Mouse (Mus musculus): ENCODE data around the gene Kcp.

Kcp gene

DNA sequence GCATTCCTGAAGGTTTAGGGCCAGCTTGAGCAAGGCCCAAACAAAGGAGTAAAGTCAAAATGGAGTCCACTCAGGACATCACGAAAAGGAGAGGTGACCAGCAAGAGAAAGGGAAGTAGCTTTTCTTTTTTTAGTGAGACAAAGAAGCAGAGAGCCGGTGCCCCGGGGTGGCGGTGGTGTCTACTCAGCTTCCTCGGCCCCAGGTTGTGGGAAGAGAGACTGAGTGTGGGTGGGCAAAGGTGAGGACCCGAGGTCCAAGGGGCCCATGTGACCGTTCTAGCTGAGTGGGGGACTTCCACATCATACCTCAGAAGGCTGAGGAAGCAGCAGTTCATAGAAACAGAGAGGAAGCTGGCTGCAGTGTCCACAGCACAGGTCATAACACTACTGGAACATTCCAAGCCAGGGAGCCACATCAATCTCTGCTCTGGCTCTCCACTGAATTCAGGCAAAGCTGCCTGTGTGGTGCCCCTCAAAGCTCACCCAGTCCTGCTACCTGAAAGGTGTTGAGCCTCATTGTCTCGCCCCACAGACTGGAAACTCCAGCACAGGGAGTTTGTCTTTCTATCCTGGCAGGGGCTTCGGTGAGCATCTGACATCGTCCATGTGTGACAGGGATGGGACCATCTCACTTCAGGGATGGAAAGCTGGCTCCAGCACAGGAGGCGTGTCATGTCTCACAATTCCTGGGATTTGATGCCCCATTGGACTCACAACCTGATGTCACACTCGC lies 15.7 kb upstream of the Kcp start:
- in situ Hi-C loops (cut with MboI, MseI) = no loop called here

DNA sequence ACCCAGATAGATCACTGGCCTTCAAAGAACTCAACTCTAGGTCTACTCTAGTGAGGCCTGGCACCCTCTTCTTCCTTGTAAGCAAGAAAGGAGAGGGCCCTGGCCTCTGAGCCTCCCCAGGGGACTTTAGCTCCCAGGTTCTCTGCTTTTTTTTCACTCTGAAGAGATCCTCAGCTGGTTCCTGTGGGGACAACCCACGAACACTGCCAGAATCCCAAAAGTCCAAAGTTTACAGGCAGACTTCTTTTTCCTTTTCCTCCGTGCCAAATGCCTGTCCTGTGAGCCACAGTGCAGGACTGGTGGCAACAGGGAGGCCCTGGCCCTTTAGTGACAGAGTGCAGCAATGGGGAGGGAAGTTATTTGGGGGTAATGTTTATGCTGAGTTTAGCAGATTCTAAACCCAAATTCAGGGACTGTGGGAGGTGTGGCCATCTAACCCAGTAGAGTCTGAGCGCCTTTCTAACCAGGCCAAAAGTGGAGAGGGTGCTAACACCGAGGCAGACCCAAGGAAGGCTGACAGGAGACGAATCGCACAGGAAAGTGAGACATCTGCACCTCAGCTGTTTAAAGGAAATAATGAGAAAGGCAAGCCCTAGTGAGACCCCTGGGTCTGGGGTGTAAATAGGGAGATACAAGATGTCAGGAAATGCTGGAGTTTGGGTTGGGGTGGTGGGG lies 15.0 kb upstream of the Kcp start:
- in situ Hi-C loops (cut with MboI, MseI) = no loop called here

DNA sequence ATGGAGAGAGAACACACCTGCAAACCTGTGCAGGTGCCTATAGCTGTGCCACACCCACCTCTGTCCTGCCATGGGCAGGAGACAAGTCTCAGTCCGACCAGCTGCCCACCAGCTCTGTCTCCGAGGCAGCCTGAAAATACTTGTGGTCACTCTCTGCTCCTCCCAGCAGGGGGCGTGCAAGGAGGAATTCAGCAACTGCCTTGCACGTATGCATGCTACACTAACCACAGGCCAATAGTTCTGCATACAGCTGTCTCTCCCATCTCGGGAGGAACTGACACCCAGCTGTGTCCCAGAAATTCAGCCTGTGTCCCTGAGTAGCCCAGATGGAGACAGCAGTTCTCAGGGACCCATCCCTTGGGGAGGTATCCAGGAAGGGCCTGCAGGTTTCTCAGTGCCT lies 9.4 kb upstream of the Kcp start:
- in situ Hi-C loops (cut with MboI, MseI) = no loop called here

DNA sequence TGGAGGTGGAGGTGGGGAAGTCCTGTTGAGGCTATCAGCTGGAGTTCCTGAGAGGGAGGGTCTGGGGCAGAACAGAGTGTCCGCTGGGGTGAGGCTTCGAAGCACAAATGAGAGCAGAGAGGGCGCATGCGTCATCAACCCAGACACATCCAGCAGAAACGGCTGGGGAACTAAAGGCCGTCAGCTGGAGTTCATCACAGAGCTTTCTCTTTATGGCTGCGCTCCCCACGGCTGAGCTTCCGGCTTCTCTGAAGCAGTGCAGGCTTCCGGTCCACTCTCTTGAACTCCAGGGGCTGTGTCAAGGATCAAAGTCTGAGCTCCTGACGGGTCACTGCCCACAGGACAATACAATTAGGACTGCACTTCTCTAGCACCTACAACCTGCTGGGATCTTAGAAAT lies 5.5 kb upstream of the Kcp start:
- in situ Hi-C loops (cut with MboI, MseI) = no loop called here

DNA sequence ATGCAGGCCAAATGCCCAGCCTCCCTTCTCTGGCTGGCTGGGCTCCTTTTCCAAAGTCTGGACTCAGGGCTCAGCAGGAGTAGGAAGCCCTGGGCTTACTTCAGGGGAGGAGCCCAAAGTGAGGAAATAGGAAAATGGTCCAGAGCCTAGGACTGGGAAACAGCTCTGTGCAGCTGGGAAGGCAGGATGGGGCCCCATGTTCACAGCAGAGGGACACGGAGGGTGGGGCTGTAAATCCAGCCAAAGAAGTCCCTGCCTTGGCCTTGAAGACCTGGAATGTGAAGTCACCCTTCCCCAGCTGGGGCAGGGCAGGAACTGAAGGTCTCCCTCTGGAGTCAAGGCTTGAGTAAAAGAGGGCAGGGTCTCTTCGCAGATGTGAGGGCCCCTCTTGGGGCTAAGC lies 1.3 kb upstream of the Kcp start:
- in situ Hi-C loops (cut with MboI, MseI) = no loop called here

DNA sequence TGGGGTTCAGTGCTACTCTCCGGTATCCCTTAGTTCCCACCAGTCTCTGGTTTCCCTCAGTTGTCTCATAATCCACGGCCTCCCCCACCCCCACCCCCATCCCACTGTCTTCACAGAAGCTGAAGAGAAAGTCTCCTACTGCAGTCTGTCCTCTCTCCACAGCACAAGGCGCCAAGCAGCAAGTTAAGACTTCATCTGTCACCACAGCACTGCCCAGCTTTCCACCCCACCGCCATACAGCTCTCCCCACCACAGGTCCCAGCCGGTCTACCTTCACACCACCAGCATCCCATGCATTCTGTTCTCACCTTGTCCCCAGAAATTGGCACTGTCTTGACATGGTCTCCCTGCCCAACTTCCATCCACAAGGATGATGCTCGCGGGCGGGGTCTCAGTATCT lies 918 bp downstream of the Kcp start:
- in situ Hi-C loops (cut with MboI, MseI) = no loop called here

DNA sequence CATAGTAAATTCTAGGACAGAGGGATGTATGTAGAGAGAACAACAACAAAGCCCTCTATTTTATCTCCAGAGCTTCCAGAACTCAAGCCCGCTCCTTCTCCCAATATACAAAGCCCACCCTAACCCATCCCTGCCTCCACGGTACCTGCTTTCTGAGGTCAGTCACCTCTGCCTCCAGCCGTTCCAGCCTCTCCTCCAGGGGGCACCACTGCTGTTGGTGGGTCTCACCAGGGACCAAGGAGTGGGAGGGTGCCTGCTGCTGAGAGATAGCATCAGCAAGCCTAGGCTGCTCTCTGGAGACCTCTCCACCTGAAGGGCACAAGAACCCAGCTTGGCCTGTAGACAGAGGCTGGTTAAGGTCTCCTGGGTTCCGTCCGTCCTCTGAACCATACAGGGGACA lies 2.3 kb downstream of the Kcp start:
- in situ Hi-C loops (cut with MboI, MseI) = no loop called here

DNA sequence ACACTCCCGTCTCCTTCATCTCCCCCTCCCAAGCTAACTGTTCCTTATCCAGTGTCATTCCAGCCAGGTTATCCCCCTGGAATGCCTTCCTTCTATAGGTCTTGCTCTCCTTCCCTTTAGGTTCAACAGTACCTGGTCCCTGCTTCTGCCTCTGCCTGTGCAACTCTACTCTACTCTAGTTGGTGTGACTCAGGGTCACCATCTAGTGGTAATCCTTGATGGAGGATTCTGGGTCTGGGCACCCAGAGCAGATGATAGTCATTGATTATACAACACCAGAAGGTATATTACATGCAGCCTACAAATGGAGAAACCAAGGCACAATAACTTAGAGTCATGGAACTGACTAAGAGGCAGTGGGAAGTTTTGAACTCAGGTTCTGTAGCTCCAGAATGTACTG lies 6.2 kb downstream of the Kcp start:
- in situ Hi-C loops (cut with MboI, MseI) = no loop called here

DNA sequence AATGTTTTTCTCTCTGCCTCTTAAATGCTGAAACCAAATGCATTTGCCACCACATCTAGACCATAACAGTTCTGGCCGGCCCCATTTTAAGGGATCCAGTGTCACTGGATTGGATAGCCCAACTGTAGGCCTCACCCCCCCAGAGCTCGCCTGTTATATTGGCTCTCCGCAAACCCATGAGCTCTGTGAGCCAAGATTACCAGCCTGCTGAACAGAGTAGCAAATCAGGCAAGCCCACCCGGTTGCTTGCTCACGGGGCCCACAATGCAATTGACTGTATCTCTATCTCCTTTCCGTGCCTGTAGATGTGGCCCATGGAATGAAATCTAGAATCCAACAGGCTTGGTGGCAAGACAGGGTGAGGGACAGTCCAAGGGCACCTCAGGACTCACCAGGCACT lies 6.9 kb downstream of the Kcp start:
- in situ Hi-C loops (cut with MboI, MseI) = no loop called here

DNA sequence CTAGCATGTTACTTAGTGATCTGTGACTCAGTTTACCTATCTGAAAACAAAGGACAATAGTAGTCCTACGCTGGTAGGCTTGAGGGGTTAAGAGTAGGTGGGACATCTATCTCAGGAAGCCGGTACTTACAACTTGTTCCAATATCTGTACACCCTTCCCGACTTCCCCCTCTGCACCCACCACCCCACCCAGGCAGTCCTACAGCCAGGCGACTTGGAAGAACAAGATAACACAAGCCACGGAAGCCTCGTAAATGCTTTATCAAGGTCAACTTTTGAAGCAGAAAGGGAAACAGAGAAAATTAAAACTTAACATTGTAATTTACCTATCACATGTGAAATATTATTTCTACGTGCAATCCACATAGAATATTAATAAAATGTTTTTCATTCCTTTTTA lies 7.6 kb downstream of the Kcp start:
- in situ Hi-C loops (cut with MboI, MseI) = no loop called here

DNA sequence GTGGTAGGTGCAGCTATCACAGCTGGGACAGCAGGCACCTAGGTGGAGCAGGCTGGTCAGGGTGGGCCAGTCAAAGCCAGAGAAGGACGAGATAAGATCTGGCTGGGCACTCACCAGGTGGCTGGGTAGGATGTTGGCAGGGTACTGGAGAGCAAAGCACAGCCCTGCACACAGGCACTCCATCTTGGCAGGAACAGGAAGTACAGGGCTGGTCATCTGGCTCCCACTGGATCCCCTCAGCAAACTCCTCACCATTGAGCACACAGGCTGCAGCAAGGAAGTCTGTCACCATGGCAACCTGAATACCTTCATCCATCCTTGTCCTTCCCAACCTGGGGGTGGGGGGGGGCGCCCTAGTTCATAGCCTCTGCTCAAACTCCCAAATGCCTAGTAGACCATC lies 10.0 kb downstream of the Kcp start:
- in situ Hi-C loops (cut with MboI, MseI) = no loop called here

DNA sequence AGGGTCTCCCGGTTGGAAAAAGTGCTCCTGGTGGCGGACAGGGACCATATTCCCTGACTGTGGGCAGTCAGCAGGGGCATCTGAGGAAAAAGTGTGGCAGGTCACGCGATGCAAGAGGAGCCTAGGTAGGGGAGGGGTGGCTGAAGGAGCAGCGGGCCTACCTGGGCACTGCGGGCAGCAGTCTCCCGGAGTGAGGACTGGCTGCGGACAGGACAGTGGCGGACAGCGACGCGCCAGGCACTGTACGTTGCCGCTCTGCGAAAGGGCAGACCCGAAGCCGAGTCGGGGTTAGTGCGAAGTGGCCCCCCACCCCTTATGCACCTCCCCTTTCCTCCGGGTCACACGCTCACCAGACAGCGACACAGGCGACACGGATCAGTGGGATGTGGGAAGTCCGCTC lies 11.5 kb downstream of the Kcp start:
- in situ Hi-C loops (cut with MboI, MseI) = no loop called here

DNA sequence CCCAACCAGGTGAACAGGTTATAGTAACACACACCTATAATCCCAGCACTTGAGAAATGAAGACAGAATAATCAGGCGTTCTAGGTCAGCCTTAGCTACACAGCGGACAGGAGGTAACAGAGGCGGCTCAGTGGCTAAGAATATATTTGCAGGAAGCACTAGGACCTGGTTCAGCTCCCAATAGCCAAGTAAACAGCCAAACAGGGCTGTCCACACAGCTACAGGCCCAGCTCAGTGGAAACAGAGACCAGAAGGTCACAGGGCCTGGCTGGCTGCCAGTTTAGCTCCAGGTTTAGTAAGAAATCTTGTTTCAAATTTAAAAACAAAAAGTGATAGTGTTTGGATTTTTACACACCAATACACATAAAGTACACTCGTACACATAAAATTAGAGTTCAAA lies 13.7 kb downstream of the Kcp start:
- in situ Hi-C loops (cut with MboI, MseI) = no loop called here

DNA sequence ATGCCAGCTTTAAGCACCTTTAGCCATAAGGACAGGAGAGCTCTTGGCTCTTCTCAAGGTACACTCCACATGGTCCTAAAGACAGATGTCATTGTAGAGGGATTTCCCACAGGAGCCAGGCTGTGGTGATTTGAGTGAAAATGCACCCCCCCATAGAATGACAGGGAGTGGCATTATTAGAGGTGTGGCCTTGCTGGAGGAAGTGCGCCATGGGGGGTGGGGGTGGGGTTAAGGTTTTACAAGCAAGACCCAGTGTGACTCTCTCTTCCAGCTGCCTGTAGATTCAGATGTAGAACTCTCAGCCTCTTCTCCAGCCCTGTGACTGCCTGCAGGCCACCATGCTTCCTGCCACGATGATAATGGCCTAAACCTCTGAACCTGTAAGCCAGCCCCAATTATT lies 21.8 kb downstream of the Kcp start:
- in situ Hi-C loops (cut with MboI, MseI) = no loop called here

DNA sequence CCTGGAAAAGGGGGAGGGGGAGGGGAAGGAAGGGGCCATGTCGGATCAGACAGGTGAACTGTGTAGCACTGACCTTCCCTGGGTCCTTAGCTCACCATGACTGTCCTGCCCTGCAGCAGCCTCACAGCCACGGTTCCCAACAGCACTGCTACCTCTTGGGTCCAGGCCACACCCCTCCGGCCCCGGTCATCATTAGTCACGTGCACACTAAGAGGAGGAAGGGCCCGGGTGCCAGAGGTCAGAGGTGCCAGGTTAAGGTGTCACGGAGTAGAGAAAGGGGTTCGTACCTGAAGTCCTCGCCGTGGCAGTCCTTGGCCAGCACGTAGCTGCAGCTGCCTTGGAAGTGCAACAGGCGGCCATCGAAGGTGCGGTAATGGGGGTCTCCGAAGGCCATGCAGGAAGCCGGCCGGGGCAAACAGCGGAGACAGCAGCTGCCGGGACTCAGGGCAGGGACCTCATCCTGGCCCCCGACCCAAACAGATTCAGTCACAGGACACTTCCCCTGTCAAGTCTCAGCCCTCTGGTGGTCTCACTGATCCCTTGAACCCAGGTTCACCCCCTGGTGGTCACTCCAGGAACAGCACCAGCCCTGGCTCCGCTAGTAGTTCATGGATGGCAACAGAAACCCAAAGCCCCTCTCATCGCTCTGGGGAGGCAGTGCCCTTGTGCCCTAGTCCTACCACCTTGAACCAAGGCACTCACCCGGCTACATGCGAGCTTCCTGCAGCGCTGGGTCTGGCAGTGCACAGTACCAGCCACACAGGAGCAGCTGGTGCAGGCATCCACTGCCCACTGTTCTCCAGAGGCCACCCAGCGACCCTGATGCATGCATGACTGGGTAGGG lies 22.8 kb downstream of the Kcp start:
- in situ Hi-C loops (cut with MboI, MseI) = no loop called here

DNA sequence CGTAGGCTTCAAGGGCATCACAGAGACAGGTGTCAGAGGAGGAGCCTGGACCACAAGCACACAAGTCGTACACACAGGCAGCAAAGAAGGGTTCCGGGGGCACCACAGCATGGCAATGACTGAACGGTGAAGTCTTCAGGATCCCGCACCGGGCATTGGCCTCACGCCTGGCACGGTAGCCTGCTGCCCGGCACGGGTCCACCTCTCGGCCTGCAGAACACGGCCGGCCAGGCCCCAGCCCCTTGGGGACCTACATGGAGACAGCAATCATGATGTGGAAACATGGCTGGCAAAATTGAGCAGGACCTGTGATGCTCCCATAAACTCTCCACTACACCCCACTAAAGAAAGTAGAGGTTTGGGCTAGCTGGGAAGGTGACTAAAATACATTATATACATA lies 25.1 kb downstream of the Kcp start:
- in situ Hi-C loops (cut with MboI, MseI) = no loop called here

DNA sequence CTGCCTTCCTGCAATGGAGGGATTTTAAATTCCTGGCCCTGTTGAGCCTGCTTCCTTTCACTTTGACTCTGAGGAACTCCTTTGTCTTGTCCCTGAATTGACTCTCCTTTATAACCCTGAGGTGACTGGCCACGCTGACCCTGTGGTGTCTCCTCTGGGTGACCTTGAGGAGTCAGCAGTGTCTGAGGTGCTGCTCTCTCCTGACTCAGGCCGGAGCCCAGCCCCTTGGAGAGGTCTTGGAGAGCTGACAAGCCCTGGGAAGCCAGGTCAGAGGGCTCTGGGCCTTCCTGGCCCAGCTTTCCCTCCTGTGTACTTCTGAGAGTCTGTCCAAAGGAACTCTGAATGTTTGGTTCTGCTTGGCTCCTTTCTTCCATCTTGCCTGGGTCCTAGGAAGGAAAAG lies 33.0 kb downstream of the Kcp start:
- in situ Hi-C loops (cut with MboI, MseI) = no loop called here

DNA sequence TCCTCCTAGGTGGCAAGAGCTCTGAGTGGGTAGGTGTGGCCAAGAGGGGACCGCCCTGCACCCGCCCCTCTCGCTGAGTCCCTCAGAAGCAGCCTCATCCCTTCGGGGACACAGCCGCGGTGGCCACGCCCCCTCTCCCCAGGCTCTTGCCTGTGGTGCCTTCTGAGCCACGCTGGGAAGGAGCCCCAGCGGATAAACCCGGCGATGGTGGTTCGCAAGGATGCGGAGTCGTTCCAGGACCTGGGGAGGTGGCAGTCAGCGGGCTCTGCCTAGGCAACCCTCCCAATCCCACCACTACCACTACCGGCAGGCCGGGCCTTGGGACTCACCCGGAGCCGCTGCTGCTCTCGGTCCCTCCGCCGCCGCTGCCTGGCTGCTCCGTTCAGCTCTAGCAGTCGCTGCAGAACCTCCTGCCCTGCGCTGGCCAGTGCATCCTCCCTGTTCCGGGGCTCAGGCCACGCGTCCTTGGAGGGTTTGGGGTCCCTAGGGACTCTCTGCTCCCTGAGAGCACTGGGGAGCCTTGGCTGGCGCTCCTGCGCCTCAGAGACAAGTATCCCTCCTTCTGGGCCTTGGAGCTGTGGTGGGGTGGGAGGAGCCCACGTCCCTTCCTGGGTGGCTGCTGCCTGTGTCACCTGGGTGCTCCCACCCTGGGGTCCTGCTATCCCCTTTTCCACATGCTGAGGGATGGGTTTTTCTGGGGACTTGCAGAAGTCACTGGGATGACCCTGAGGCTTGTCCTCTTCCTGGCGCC lies 33.6 kb downstream of the Kcp start:
- in situ Hi-C loops (cut with MboI, MseI) = no loop called here

DNA sequence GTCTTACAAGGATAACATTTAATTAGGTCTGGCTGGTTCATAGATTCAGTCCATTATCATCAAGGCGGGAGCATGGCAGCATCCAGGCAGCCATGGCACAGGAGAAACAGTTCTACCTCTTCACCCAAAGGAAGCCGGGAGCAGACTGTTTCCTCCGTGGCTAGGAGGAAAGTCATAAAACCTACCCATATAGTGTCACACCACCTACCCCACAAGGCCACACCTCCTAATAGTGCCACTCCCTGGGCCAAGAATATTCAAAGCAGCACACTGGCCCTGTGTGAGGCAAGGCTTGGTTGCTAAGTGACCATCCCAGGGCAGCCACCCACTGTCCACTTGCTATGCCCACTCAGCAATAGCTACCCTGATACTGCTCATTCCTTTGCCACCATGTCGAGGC lies 36.6 kb downstream of the Kcp start, which contains the start of gene Atp6v1fnb:
Gene Atp6v1fnb (plus strand): TSS at position 301 of the 400 bp plus-strand sequence.
- in situ Hi-C loops (cut with MboI, MseI) = no loop called here

DNA sequence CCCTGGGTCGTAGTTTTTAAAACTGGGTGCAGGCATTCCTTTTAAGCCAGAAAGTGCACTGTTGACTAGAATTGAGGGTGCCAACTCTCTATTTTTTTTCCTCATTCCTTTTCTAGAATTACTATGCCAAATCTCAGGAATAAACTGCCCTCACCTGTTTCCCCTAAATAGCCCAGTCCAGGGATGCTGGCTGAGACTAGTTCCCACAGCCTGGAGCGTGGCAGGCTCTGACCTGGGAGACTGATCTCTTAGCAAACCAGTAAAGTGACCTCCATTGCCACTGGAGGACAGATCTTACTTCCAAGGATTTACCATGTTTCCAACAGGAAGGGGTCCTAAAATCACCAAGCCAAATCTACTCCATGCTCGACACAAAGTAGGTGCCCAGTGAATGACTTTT lies 38.9 kb downstream of the Kcp start:
- in situ Hi-C loops (cut with MboI, MseI) = no loop called here

DNA sequence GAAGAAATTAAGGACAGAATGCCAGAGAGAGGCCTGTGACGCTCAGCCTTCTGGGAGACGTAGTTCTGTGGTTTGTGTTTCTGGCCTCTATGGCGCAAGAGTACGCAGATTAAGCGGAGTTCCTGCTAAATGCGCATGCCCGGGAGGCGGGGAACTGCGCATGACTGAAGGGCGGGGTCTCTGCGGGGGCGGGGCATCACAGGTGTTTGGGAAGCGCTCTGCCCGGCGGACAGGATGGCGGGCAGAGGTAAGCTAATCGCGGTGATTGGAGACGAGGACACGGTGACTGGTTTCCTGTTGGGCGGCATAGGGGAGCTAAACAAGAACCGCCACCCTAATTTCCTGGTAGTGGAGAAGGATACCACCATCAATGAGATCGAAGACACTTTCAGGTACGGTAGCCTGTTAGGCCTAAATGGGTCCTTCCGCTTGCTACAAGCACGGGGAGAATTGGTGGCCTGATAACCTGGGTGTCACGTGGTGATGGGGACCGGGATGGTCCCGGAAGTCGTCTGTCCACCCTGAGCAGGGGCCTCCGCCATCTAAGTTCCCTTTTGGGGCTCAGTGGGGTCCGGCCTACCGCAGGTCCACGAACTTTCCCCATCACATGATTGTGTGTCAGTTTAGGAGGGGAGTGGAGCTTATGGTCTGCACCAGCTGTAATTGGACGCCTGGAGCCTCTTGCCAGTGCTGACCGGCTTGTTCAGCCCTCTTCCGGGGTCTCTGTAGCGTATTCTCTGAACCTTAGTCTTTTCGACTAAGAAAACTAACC lies 40.0 kb downstream of the Kcp start, which contains the start of gene Atp6v1f:
Gene Atp6v1f (plus strand): TSS at position 136 of the 772 bp plus-strand sequence.
- in situ Hi-C loops (cut with MboI, MseI) = no loop called here
